Comparison of ENCODE assay signal across 8 mouse cellular contexts in the genomic region with DNA sequence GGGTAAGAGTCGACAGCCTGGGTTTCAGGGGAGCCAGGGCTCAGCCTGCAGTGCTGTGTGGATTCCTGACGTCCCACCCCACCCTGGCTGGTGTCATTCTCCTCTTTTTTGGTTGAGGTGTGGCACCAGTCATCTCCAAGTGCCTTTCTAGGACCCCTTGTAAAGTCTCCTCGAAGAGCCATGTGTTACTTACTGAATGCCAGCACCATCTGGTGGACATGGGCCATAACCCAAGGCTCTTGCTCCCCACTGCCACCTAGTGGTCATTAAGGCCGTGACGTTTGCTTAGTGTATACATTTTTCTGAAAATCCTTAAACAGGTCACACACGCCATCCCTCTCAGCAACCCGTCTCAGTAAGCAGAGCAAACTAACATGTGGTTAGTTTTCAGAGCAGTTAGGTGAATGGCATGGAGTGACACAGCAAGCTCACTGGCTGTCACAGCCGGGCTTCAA. TPM values are rescaled to one million over a fixed set of nuclear protein-coding genes. Genes with fewer than 3 reads are reported as not detected.
DNase-seq lines count a peak whose midpoint lies in the region; ATAC-seq and TF ChIP-seq lines count a peak whose summit lies in the region.

No protein-coding gene starts in this region.

- 16% methylated on average over 8 of the region's 8 CpGs for WGBS in kidney, adult 2 months
- WGBS in limb, embryonic 10.5 days: 21% methylated on average over 8 of the region's 8 CpGs
- 19% methylated on average over 8 of the region's 8 CpGs for WGBS in midbrain, embryonic 14.5 days

- intact Hi-C loops in gastrocnemius, postnatal 36 days (cut with DNase I): loop anchor here (5.0 kb wide), 1 partner anchor 210 kb away; the partner anchor contains the start of gene Ephb3

- no peaks in the 10 kb centered on the region for H3K4me1 ChIP-seq in kidney, adult 2 months (ENCODE audit: control insufficient read depth, insufficient read depth, low read length)
- 0 out of 2 replicates have a peak, but pooled peaks cover 6% of the 10 kb centered on the region for H3K4me1 ChIP-seq in limb, embryonic 10.5 days
- H3K4me1 ChIP-seq in midbrain, embryonic 14.5 days (ENCODE audit: control insufficient read depth, insufficient read depth, low read length): no peaks in the 10 kb centered on the region

- TF ChIP-seq POLR2A in kidney, adult 2 months (IDR thresholded peaks at IDR 0.05; ENCODE audit: low read depth, low read length): no peak

- H3K27ac ChIP-seq in kidney, adult 2 months (ENCODE audit: insufficient read depth, low read depth, low read length): no peak overlapping the region
- no peak overlapping the region for H3K27ac ChIP-seq in limb, embryonic 10.5 days
- no peak overlapping the region for H3K27ac ChIP-seq in midbrain, embryonic 14.5 days (replicated peaks; ENCODE audit: low read depth, low read length)

- H3K4me2 ChIP-seq in midbrain, embryonic 14.5 days (ENCODE audit: low read length): no peak overlapping the region

- peak; percentile 64; the same call in 1 of the 2 replicates for ATAC-seq in midbrain, embryonic 14.5 days (ENCODE audit: low FRiP score, low TSS enrichment)

- no peaks in the 10 kb centered on the region for H3K27me3 ChIP-seq in kidney, adult 2 months (replicated peaks; ENCODE audit: control insufficient read depth, insufficient read depth, low read length)
- H3K27me3 ChIP-seq in limb, embryonic 10.5 days (ENCODE audit: low read depth, poor library complexity, severe bottlenecking): no peaks in the 10 kb centered on the region
- H3K27me3 ChIP-seq in midbrain, embryonic 14.5 days (ENCODE audit: control insufficient read depth, insufficient read depth, low read length): no peaks in the 10 kb centered on the region

- H3K36me3 ChIP-seq in kidney, adult 2 months (ENCODE audit: control insufficient read depth, insufficient read depth, low read length): no peaks in the 10 kb centered on the region
- H3K36me3 ChIP-seq in limb, embryonic 10.5 days: no peaks in the 10 kb centered on the region
- no peaks in the 10 kb centered on the region for H3K36me3 ChIP-seq in midbrain, embryonic 14.5 days (ENCODE audit: control insufficient read depth, insufficient read depth, low read length)

- DNase-seq in urinary bladder, adult 18-20 months (ENCODE audit: low spot score in 2 of 2): peak; percentile 38 to 47
- no peak for DNase-seq in urinary bladder, postnatal 10 days (ENCODE audit: low spot score)
- DNase-seq in embryo, embryonic 10 days (ENCODE audit: low spot score): peak; percentile 96
- DNase-seq in gastrocnemius, postnatal 36 days: peak; percentile 47 to 64
- peak; percentile 84 for DNase-seq in kidney, adult 2 months
- DNase-seq in limb, embryonic 10.5 days (ENCODE audit: low spot score): peak; percentile 85
- DNase-seq in midbrain, embryonic 14.5 days: peak; percentile 94
- peak; percentile 63 to 85 for DNase-seq in spleen, postnatal 10 days (ENCODE audit: low spot score in 2 of 2)

- no peak overlapping the region for H3K4me3 ChIP-seq in kidney, adult 2 months (ENCODE audit: insufficient read depth, low read depth, low read length)
- H3K4me3 ChIP-seq in limb, embryonic 10.5 days: no peak overlapping the region
- H3K4me3 ChIP-seq in midbrain, embryonic 14.5 days (replicated peaks; ENCODE audit: low read depth, low read length): no peak overlapping the region

- peak; percentile 100 for TF ChIP-seq CTCF in kidney, adult 2 months (conservative IDR thresholded peaks at IDR 0.05; ENCODE audit: insufficient read depth, insufficient read length, low read depth, low read length)

- H3K9ac ChIP-seq in midbrain, embryonic 14.5 days (replicated peaks; ENCODE audit: low read length): no peak overlapping the region

- no peaks in the 10 kb centered on the region for H3K9me3 ChIP-seq in limb, embryonic 10.5 days (replicated peaks)
- H3K9me3 ChIP-seq in midbrain, embryonic 14.5 days (ENCODE audit: control insufficient read depth, low read length): no peaks in the 10 kb centered on the region

RNA-seq across cellular contexts. Expression of gene Vps8, which starts 10.3 kb away (rescaled TPM):
- 1 to 10 TPM; 5.9 to 7.7 TPM for total RNA-seq in gastrocnemius, postnatal 36 days (2021)
- 26.0 and 33.9 TPM in 2 replicates for polyA plus RNA-seq in kidney, adult 2 months (2012; rRNA removed)
- 10.8 and 13.7 TPM in 2 replicates for polyA plus RNA-seq in limb, embryonic 10.5 days (2016; fragmentation: Nextera tagmentation; extraction: Ambion mirVana)
- polyA plus RNA-seq in midbrain, embryonic 14.5 days (2014; fragmentation: Nextera tagmentation; extraction: Ambion mirVana): 31.6 and 41.1 TPM in 2 replicates
